Mouse (Mus musculus) CH12.LX (cell line): ENCODE results near the gene Slc25a12. TPM values are rescaled to one million over a fixed set of nuclear protein-coding genes. Genes with fewer than 3 reads are reported as not detected.

ENCODE experiments used
- DNase-seq: peaks from one replicate; pipeline ENCODE4 v3.0.0-alpha.2; 2013; ENCODE audit errors: extremely low read depth
- H3K27ac ChIP-seq: 2 replicates; pipeline ENCODE4 v1.5.1; 2012; ENCODE audit warnings: low read depth, mild to moderate bottlenecking, control low read depth, moderate library complexity; ENCODE audit not compliant: insufficient read depth
- H3K27me3 ChIP-seq: replicated peaks from 2 replicates; pipeline ENCODE3; 2012; ENCODE audit warnings: inconsistent platforms
- H3K36me3 ChIP-seq, 2 experiments: replicated peaks in 1 of 2; 2 replicates each; pipeline versions ENCODE3 to v1.6.1; 2012; ENCODE audit warnings: inconsistent platforms in 1 of 2, low read length in 1 of 2, mild to moderate bottlenecking in 1 of 2, mixed read lengths in 1 of 2, moderate library complexity in 1 of 2; ENCODE audit not compliant: control insufficient read depth in 1 of 2, insufficient read depth in 1 of 2
- H3K4me1 ChIP-seq, 2 experiments: 2 replicates each; pipeline ENCODE4 v1.6.1; 2012; ENCODE audit warnings: inconsistent platforms in 1 of 2, moderate library complexity in 1 of 2; ENCODE audit not compliant: insufficient read depth in 2 of 2, control insufficient read depth in 1 of 2
- H3K4me2 ChIP-seq: 2 replicates; pipeline ENCODE4 v1.6.1; 2012; ENCODE audit warnings: low read depth, mild to moderate bottlenecking, control low read depth; ENCODE audit not compliant: poor library complexity, insufficient read depth, severe bottlenecking
- H3K4me3 ChIP-seq, 3 experiments: fragments of 150-350 bp in 1 of 3; sonication (generic) in 1 of 3; replicated peaks in 1 of 3; 2 replicates each; pipeline versions ENCODE3 to v1.5.1; 2011 to 2012; ENCODE audit warnings: low read depth in 2 of 3, low read length in 2 of 3, mild to moderate bottlenecking in 2 of 3, moderate library complexity in 2 of 3, control low read depth in 1 of 3, improper control_type of control experiment in 1 of 3, inconsistent platforms in 1 of 3, mixed read lengths in 1 of 3; ENCODE audit not compliant: poor library complexity in 1 of 3
- H3K79me2 ChIP-seq: replicated peaks from 2 replicates; pipeline ENCODE4 v1.6.1; 2012; ENCODE audit warnings: mild to moderate bottlenecking, moderate library complexity; ENCODE audit not compliant: control insufficient read depth, poor library complexity, insufficient read depth, severe bottlenecking; ENCODE audit errors: extremely low read depth
- H3K9ac ChIP-seq: 2 replicates; pipeline ENCODE4 v1.6.1; 2012; ENCODE audit warnings: low read depth, mild to moderate bottlenecking, control low read depth, moderate library complexity; ENCODE audit not compliant: insufficient read depth
- H3K9me3 ChIP-seq: replicated peaks from 2 replicates; pipeline ENCODE3; 2012; ENCODE audit warnings: low read length, inconsistent platforms, mixed read lengths
- CHD2 ChIP-seq: IDR thresholded peaks from 2 replicates; pipeline ENCODE4 v1.6.1; 2011; ENCODE audit warnings: low read length, improper control_type of control experiment
- ELF1 ChIP-seq: IDR thresholded peaks from 2 replicates; pipeline ENCODE4 v1.6.1; 2014; ENCODE audit warnings: low read depth, mild to moderate bottlenecking, inconsistent platforms, low read length, improper control_type of control experiment
- ETS1 ChIP-seq: conservative IDR thresholded peaks from 2 replicates; pipeline ENCODE4 v1.6.1; 2012; ENCODE audit warnings: low read depth, mild to moderate bottlenecking, inconsistent platforms, low read length, improper control_type of control experiment, moderate library complexity
- GABPA ChIP-seq: IDR thresholded peaks from 2 replicates; pipeline ENCODE4 v1.6.1; 2012; ENCODE audit warnings: low read depth, low read length, improper control_type of control experiment, inconsistent platforms; ENCODE audit not compliant: insufficient replicate concordance
- HCFC1 ChIP-seq: IDR thresholded peaks from 2 replicates; pipeline ENCODE4 v1.6.1; 2012; ENCODE audit warnings: low read depth, mild to moderate bottlenecking, inconsistent platforms, low read length, improper control_type of control experiment
- JUN ChIP-seq: IDR thresholded peaks from 2 replicates; pipeline ENCODE4 v1.6.1; 2011; ENCODE audit warnings: low read depth, mild to moderate bottlenecking, low read length, improper control_type of control experiment, moderate library complexity; ENCODE audit not compliant: insufficient read depth
- MAFK ChIP-seq: IDR thresholded peaks from 2 replicates; pipeline ENCODE4 v1.6.1; 2011; ENCODE audit warnings: low read length, improper control_type of control experiment; ENCODE audit not compliant: insufficient replicate concordance
- MAX ChIP-seq: IDR thresholded peaks from 2 replicates; pipeline ENCODE4 v1.6.1; 2011; ENCODE audit warnings: low read length, improper control_type of control experiment
- MAZ ChIP-seq: IDR thresholded peaks from 2 replicates; pipeline ENCODE4 v1.6.1; 2012; ENCODE audit warnings: low read depth, mild to moderate bottlenecking, inconsistent platforms, low read length, improper control_type of control experiment, moderate library complexity
- MXI1 ChIP-seq: IDR thresholded peaks from 2 replicates; pipeline ENCODE4 v1.6.1; 2011; ENCODE audit warnings: mild to moderate bottlenecking, low read depth, low read length, improper control_type of control experiment
- MYC ChIP-seq: IDR thresholded peaks from 2 replicates; pipeline ENCODE4 v1.6.1; 2011; ENCODE audit warnings: low read depth, mild to moderate bottlenecking, improper control_type of control experiment, low read length
- NELFE ChIP-seq: IDR thresholded peaks from 2 replicates; pipeline ENCODE4 v1.6.1; 2011; ENCODE audit warnings: low read depth, low read length, improper control_type of control experiment
- NRF1 ChIP-seq: IDR thresholded peaks from 2 replicates; pipeline ENCODE4 v1.6.1; 2014; ENCODE audit warnings: low read depth, mild to moderate bottlenecking, inconsistent platforms, low read length, improper control_type of control experiment, moderate library complexity
- PAX5 ChIP-seq: IDR thresholded peaks from 2 replicates; pipeline ENCODE4 v1.6.1; 2012; ENCODE audit warnings: low read length, inconsistent platforms, mixed read lengths
- POLR2A ChIP-seq: IDR thresholded peaks from 2 replicates; pipeline ENCODE4 v1.6.1; 2011; ENCODE audit warnings: low read depth, mild to moderate bottlenecking, improper control_type of control experiment, low read length
- RAD21 ChIP-seq: IDR thresholded peaks from 2 replicates; pipeline ENCODE4 v1.6.1; 2011; ENCODE audit warnings: low read depth, mild to moderate bottlenecking, low read length, improper control_type of control experiment, moderate library complexity
- RCOR1 ChIP-seq: conservative IDR thresholded peaks from 2 replicates; pipeline ENCODE4 v1.6.1; 2012; ENCODE audit warnings: low read depth, mild to moderate bottlenecking, inconsistent platforms, low read length, improper control_type of control experiment
- SMC3 ChIP-seq: IDR thresholded peaks from 2 replicates; pipeline ENCODE4 v1.6.1; 2011; ENCODE audit warnings: low read depth, low read length, improper control_type of control experiment
- TCF12 ChIP-seq: IDR thresholded peaks from 2 replicates; pipeline ENCODE4 v1.6.1; 2014; ENCODE audit warnings: low read depth, mild to moderate bottlenecking, inconsistent platforms, low read length, improper control_type of control experiment
- UBTF ChIP-seq: IDR thresholded peaks from 2 replicates; pipeline ENCODE4 v1.6.1; 2012; ENCODE audit warnings: low read depth, mild to moderate bottlenecking, inconsistent platforms, low read length, improper control_type of control experiment, moderate library complexity
- USF1 ChIP-seq: IDR thresholded peaks from 2 replicates; pipeline ENCODE4 v1.6.1; 2014; ENCODE audit warnings: low read depth, mild to moderate bottlenecking, inconsistent platforms, low read length, improper control_type of control experiment
- USF2 ChIP-seq: conservative IDR thresholded peaks from 2 replicates; pipeline ENCODE4 v1.6.1; 2011; ENCODE audit warnings: low read depth, low read length, improper control_type of control experiment
- ZC3H11A ChIP-seq: IDR thresholded peaks from 2 replicates; pipeline ENCODE4 v1.6.1; 2012; ENCODE audit warnings: low read depth, mild to moderate bottlenecking, inconsistent platforms, low read length, improper control_type of control experiment
- ZNF384 ChIP-seq: IDR thresholded peaks from 2 replicates; pipeline ENCODE4 v1.6.1; 2012; ENCODE audit warnings: low read depth, low read length, improper control_type of control experiment, inconsistent platforms
- dilution Hi-C: fragments of 300-500 bp; cut with MboI; formaldehyde crosslinking; loops from 2 replicates; pipeline ENCODE4 v1.14.3; 2020; ENCODE audit warnings: low sequenced_read_pairs; ENCODE audit not compliant: extremely low pct_unique_long_range_greater_than_20kb, extremely low pct_ligation_motif_present
- in situ Hi-C: fragments of 300-500 bp; cut with MboI; formaldehyde crosslinking; loops from 3 replicates; pipeline ENCODE4 v1.14.3; 2019; ENCODE audit warnings: low sequenced_read_pairs, low pct_ligation_motif_present, low pct_unique_long_range_greater_than_20kb, mixed read lengths
- polyA plus RNA-seq: library from polyadenylated mRNA; unstranded; fragments of >175 nt; gene quantifications from 2 replicates; pipeline ENCODE4 v1.2.1, GENCODE M21; 2012; ENCODE audit warnings: low read depth; ENCODE audit not compliant: insufficient read length
- total RNA-seq, 2 experiments: library from RNA; depleted of rRNA; stranded (reverse); fragments of 300-350 nt in 1 of 2; fragments of >200 nt in 1 of 2; gene quantifications; 2 replicates each; pipeline ENCODE4 v1.2.3; 2012 to 2014

Slc25a12 gene
- total and polyA plus RNA-seq, 3 experiments, result 97.1 to 211 (median 123) TPM

DNA sequence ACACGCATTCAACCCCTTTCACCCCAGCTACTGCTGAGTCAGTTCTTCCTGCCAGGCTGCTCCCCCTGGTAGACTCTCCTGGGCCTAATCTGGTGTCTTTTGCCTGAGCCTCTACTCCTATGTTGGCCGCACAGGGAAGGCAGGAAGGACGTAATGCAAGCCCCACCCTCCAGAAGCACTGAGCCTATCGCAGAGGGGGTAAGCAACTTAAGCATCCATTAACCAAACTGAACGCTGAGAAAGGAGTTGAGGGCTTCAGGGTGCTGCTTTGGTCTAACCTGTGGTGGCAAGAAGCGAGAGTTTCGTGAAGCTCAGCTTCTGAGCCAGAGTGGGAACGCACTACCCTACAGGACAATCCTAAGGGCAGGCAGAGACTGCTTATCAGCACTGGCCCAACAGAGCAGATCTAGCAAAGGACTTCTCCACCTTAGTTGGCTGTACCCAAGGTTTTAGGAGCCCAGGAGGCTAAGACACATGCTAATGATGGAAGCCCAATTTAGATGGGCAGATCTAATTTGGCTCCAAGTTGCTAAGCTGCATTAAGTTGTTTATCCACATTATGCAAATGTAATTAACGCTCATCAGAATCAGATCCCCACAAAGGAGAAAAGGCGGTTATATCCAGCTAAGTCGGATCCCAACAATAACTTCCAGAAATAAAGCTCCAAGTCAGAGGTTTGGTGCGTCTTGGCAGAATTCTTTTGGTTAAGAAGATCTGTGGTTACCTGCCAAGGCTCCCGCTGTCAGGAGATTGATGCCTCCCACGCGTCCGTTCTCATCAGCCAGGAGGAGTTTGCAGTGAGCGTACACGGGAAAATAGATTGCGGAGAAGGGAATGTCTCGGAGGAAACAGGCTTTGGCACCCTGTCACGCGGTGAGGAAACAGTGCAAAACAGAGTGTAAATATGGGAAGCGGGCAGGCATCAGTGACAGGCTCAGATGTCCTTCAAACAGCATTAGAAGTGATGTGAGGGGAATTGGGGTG lies 88.5 kb downstream of the Slc25a12 start:
- in situ Hi-C loops (loop anchor here (25.0 kb wide), 1 partner anchor 258 kb away; the partner anchor contains the start of genes Dlx1 and Dlx2), dilution Hi-C loops (no loop called here)
- no peak overlapping the region for H3K27ac ChIP-seq

DNA sequence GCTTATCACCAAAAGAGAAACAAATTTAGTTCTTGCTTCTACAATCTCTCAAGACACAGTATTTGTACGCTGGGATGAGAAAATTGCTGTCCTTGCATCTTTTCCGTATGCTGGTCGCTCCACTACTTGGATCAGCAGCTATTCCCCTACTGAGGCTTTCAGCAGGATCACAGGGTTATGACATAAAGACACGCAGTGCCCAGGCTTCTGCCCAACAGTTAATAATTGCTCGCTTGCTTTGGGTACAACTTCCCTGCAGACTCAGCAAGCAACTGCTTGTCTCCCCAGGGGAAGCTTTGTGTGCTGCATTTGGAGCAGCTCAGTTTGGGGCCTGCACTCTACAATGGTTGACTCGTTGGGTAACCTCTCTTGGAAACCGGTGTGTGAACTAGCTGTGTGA lies 91.8 kb downstream of the Slc25a12 start:
- in situ Hi-C loops, result loop anchor here (25.0 kb wide), 1 partner anchor 262 kb away; the partner anchor contains the start of genes Dlx1 and Dlx2
- TF ChIP-seq MAZ (no peak), ELF1 (no peak), ZNF384 (no peak), PAX5 (no peak), NELFE (no peak), CHD2 (no peak), ETS1 (no peak), MAX (no peak), RCOR1 (no peak)
- TF ChIP-seq, all 38 proteins: peak for 0
- H3K9me3 ChIP-seq, result no peaks in the 10 kb centered on the region
- no peaks in the 10 kb centered on the region for H3K79me2 ChIP-seq
- dilution Hi-C loops, result no loop called here
- H3K36me3 ChIP-seq, result peaks cover 53 to 86% of the 10 kb centered on the region in 2 experiments
- no peak overlapping the region for H3K4me3 ChIP-seq
- no peak overlapping the region for H3K4me2 ChIP-seq
- H3K27ac ChIP-seq, result no peak overlapping the region
- H3K4me1 ChIP-seq, result no peaks in the 10 kb centered on the region
- no peaks in the 10 kb centered on the region for H3K27me3 ChIP-seq
- H3K9ac ChIP-seq, result no peak overlapping the region
- DNase-seq, result no peak

More for the DNA sequence above, 88.5 kb downstream of the Slc25a12 start:
- no peak overlapping the region for H3K9ac ChIP-seq
- DNase-seq, result no peak
- no peaks in the 10 kb centered on the region for H3K9me3 ChIP-seq
- no peaks in the 10 kb centered on the region for H3K4me1 ChIP-seq
- H3K4me2 ChIP-seq, result no peak overlapping the region
- H3K79me2 ChIP-seq, result no peaks in the 10 kb centered on the region
- no peak overlapping the region for H3K4me3 ChIP-seq
- no peaks in the 10 kb centered on the region for H3K27me3 ChIP-seq
- no peak for TF ChIP-seq CHD2
- TF ChIP-seq USF2, result no peak
- TF ChIP-seq ZC3H11A, result no peak
- no peak for TF ChIP-seq UBTF
- TF ChIP-seq USF1, result no peak
- no peak for TF ChIP-seq TCF12
- TF ChIP-seq ELF1, result no peak
- TF ChIP-seq ZNF384, result no peak
- no peak for TF ChIP-seq MAZ
- TF ChIP-seq POLR2A, result no peak
- TF ChIP-seq RAD21, result no peak
- TF ChIP-seq MXI1, result no peak
- TF ChIP-seq GABPA, result no peak
- TF ChIP-seq SMC3, result no peak
- TF ChIP-seq NELFE, result no peak
- no peak for TF ChIP-seq JUN
- no peak for TF ChIP-seq HCFC1
- no peak for TF ChIP-seq MYC
- no peak for TF ChIP-seq NRF1
- TF ChIP-seq MAFK, result no peak
- peaks cover 69 to 95% of the 10 kb centered on the region in 2 experiments for H3K36me3 ChIP-seq
